Mouse (Mus musculus): ENCODE data around the gene Fbxl7. TPM values are rescaled to one million over a fixed set of nuclear protein-coding genes. Genes with fewer than 3 reads are reported as not detected.
"Not testable (repeated sequence)": the region's sequence is repeated elsewhere in the genome, so short reads cannot be mapped to it uniquely, and the experiment has no call there.

Fbxl7 gene
- polyA plus RNA-seq, 1 experiment from 2014 or later = 12.2 TPM

- no peaks in the 10 kb centered on the region for H3K36me3 ChIP-seq (ENCODE audit: control insufficient read depth, insufficient read depth, low read length)
- H3K27ac ChIP-seq (replicated peaks; ENCODE audit: low read depth, low read length) = no peak overlapping the region
- no peaks in the 10 kb centered on the region for H3K9me3 ChIP-seq (ENCODE audit: control insufficient read depth, low read length)
- ATAC-seq (ENCODE audit: low FRiP score, low TSS enrichment) (no peak), DNase-seq (no peak)
- 88% methylated on average over 2 of the region's 2 CpGs for WGBS
- no peaks in the 10 kb centered on the region for H3K4me1 ChIP-seq (ENCODE audit: control insufficient read depth, insufficient read depth, low read length)
- H3K27me3 ChIP-seq (ENCODE audit: control insufficient read depth, insufficient read depth, low read length) = no peaks in the 10 kb centered on the region
- H3K4me2 ChIP-seq (ENCODE audit: low read length) = no peak overlapping the region
- H3K4me3 ChIP-seq (replicated peaks; ENCODE audit: low read depth, low read length) = no peak overlapping the region
- no peak overlapping the region for H3K9ac ChIP-seq (replicated peaks; ENCODE audit: low read length)
These were observed 163.0 kb downstream of the Fbxl7 start for GRCm38 (mm10) chr15:26732366-26732765.

- no peaks in the 10 kb centered on the region for H3K27me3 ChIP-seq (ENCODE audit: control insufficient read depth, insufficient read depth, low read length)
- no peak overlapping the region for H3K9ac ChIP-seq (replicated peaks; ENCODE audit: low read length)
- no peaks in the 10 kb centered on the region for H3K4me1 ChIP-seq (ENCODE audit: control insufficient read depth, insufficient read depth, low read length)
- 86% methylated on average over 2 of the region's 2 CpGs for WGBS
- no peak overlapping the region for H3K27ac ChIP-seq (replicated peaks; ENCODE audit: low read depth, low read length)
- H3K9me3 ChIP-seq (ENCODE audit: control insufficient read depth, low read length) = no peaks in the 10 kb centered on the region
- no peak overlapping the region for H3K4me3 ChIP-seq (replicated peaks; ENCODE audit: low read depth, low read length)
- DNase-seq (no peak), ATAC-seq (ENCODE audit: low FRiP score, low TSS enrichment) (no peak)
- no peak overlapping the region for H3K4me2 ChIP-seq (ENCODE audit: low read length)
- H3K36me3 ChIP-seq (ENCODE audit: control insufficient read depth, insufficient read depth, low read length) = no peaks in the 10 kb centered on the region
These were observed 164.6 kb downstream of the Fbxl7 start for GRCm38 (mm10) chr15:26730760-26731159.

- not testable (repeated sequence) for H3K4me3 ChIP-seq (replicated peaks; ENCODE audit: low read depth, low read length); H3K4me2 ChIP-seq (ENCODE audit: low read length); ATAC-seq (ENCODE audit: low FRiP score, low TSS enrichment); H3K27ac ChIP-seq (replicated peaks; ENCODE audit: low read depth, low read length); DNase-seq; H3K4me1 ChIP-seq (ENCODE audit: control insufficient read depth, insufficient read depth, low read length); H3K27me3 ChIP-seq (ENCODE audit: control insufficient read depth, insufficient read depth, low read length); H3K9me3 ChIP-seq (ENCODE audit: control insufficient read depth, low read length); H3K9ac ChIP-seq (replicated peaks; ENCODE audit: low read length); H3K36me3 ChIP-seq (ENCODE audit: control insufficient read depth, insufficient read depth, low read length)
- 96% methylated on average over 6 of the region's 7 CpGs for WGBS
These were observed 166.0 kb downstream of the Fbxl7 start for GRCm38 (mm10) chr15:26729341-26729740.

- H3K36me3 ChIP-seq (ENCODE audit: control insufficient read depth, insufficient read depth, low read length) = no peaks in the 10 kb centered on the region
- ATAC-seq (ENCODE audit: low FRiP score, low TSS enrichment) (no peak), DNase-seq (no peak)
- no peaks in the 10 kb centered on the region for H3K9me3 ChIP-seq (ENCODE audit: control insufficient read depth, low read length)
- WGBS = 50% methylated on average over 5 of the region's 5 CpGs
- H3K27ac ChIP-seq (replicated peaks; ENCODE audit: low read depth, low read length) = no peak overlapping the region
- H3K4me2 ChIP-seq (ENCODE audit: low read length) = no peak overlapping the region
- H3K9ac ChIP-seq (replicated peaks; ENCODE audit: low read length) = no peak overlapping the region
- no peaks in the 10 kb centered on the region for H3K27me3 ChIP-seq (ENCODE audit: control insufficient read depth, insufficient read depth, low read length)
- H3K4me1 ChIP-seq (ENCODE audit: control insufficient read depth, insufficient read depth, low read length) = peaks cover 14% of the 10 kb centered on the region; the same call in 1 of the 2 replicates
- H3K4me3 ChIP-seq (replicated peaks; ENCODE audit: low read depth, low read length) = no peak overlapping the region
These were observed 176.9 kb downstream of the Fbxl7 start for GRCm38 (mm10) chr15:26718390-26719036.

GRCm38 (mm10) chr15:26717952-26718351, 177.4 kb downstream of the Fbxl7 start:
- 56% methylated on average over 7 of the region's 7 CpGs for WGBS
- Histone ChIP-seq H3K4me2 (ENCODE audit: low read length) (no peak overlapping the region), H3K4me3 (replicated peaks; ENCODE audit: low read depth, low read length) (no peak overlapping the region), H3K4me1 (ENCODE audit: control insufficient read depth, insufficient read depth, low read length) (peaks cover 14% of the 10 kb centered on the region; the same call in 1 of the 2 replicates), H3K27ac (replicated peaks; ENCODE audit: low read depth, low read length) (0 out of 2 replicates have a peak overlapping the region, but pooled peaks have one; percentile 22), H3K36me3 (ENCODE audit: control insufficient read depth, insufficient read depth, low read length) (no peaks in the 10 kb centered on the region), H3K9ac (replicated peaks; ENCODE audit: low read length) (no peak overlapping the region), H3K9me3 (ENCODE audit: control insufficient read depth, low read length) (no peaks in the 10 kb centered on the region), H3K27me3 (ENCODE audit: control insufficient read depth, insufficient read depth, low read length) (no peaks in the 10 kb centered on the region)
- DNase-seq (no peak), ATAC-seq (ENCODE audit: low FRiP score, low TSS enrichment) (no peak)

- Histone ChIP-seq H3K27ac (replicated peaks; ENCODE audit: low read depth, low read length) (no peak overlapping the region), H3K27me3 (ENCODE audit: control insufficient read depth, insufficient read depth, low read length) (no peaks in the 10 kb centered on the region), H3K9ac (replicated peaks; ENCODE audit: low read length) (no peak overlapping the region), H3K4me1 (ENCODE audit: control insufficient read depth, insufficient read depth, low read length) (peaks cover 14% of the 10 kb centered on the region; the same call in 1 of the 2 replicates), H3K36me3 (ENCODE audit: control insufficient read depth, insufficient read depth, low read length) (no peaks in the 10 kb centered on the region), H3K9me3 (ENCODE audit: control insufficient read depth, low read length) (no peaks in the 10 kb centered on the region), H3K4me3 (replicated peaks; ENCODE audit: low read depth, low read length) (no peak overlapping the region), H3K4me2 (ENCODE audit: low read length) (no peak overlapping the region)
- no peak for DNase-seq
- WGBS = 86% methylated on average over 2 of the region's 2 CpGs
- ATAC-seq (ENCODE audit: low FRiP score, low TSS enrichment) = no peak
These were observed 179.2 kb downstream of the Fbxl7 start for GRCm38 (mm10) chr15:26716181-26716580.

- Histone ChIP-seq H3K4me1 (ENCODE audit: control insufficient read depth, insufficient read depth, low read length) (peaks cover 14% of the 10 kb centered on the region; the same call in 1 of the 2 replicates), H3K36me3 (ENCODE audit: control insufficient read depth, insufficient read depth, low read length) (no peaks in the 10 kb centered on the region), H3K27ac (replicated peaks; ENCODE audit: low read depth, low read length) (no peak overlapping the region), H3K9ac (replicated peaks; ENCODE audit: low read length) (no peak overlapping the region), H3K27me3 (ENCODE audit: control insufficient read depth, insufficient read depth, low read length) (no peaks in the 10 kb centered on the region), H3K4me3 (replicated peaks; ENCODE audit: low read depth, low read length) (no peak overlapping the region), H3K9me3 (ENCODE audit: control insufficient read depth, low read length) (no peaks in the 10 kb centered on the region), H3K4me2 (ENCODE audit: low read length) (no peak overlapping the region)
- DNase-seq (no peak), ATAC-seq (ENCODE audit: low FRiP score, low TSS enrichment) (no peak)
- 51% methylated on average over 5 of the region's 5 CpGs for WGBS
These were observed 179.7 kb downstream of the Fbxl7 start for GRCm38 (mm10) chr15:26715635-26716034.

GRCm38 (mm10) chr15:26712271-26712670, 183.1 kb downstream of the Fbxl7 start:
- no peaks in the 10 kb centered on the region for H3K27me3 ChIP-seq (ENCODE audit: control insufficient read depth, insufficient read depth, low read length)
- H3K4me3 ChIP-seq (replicated peaks; ENCODE audit: low read depth, low read length) = no peak overlapping the region
- H3K4me1 ChIP-seq (ENCODE audit: control insufficient read depth, insufficient read depth, low read length) = 0 out of 2 replicates have a peak, but pooled peaks cover 6% of the 10 kb centered on the region
- no peak overlapping the region for H3K27ac ChIP-seq (replicated peaks; ENCODE audit: low read depth, low read length)
- no peaks in the 10 kb centered on the region for H3K36me3 ChIP-seq (ENCODE audit: control insufficient read depth, insufficient read depth, low read length)
- 51% methylated on average over 7 of the region's 7 CpGs for WGBS
- no peak for ATAC-seq (ENCODE audit: low FRiP score, low TSS enrichment)
- no peaks in the 10 kb centered on the region for H3K9me3 ChIP-seq (ENCODE audit: control insufficient read depth, low read length)
- H3K4me2 ChIP-seq (ENCODE audit: low read length) = no peak overlapping the region
- H3K9ac ChIP-seq (replicated peaks; ENCODE audit: low read length) = no peak overlapping the region
- DNase-seq = peak; percentile 48

- Histone ChIP-seq H3K9ac (replicated peaks; ENCODE audit: low read length) (no peak overlapping the region), H3K9me3 (ENCODE audit: control insufficient read depth, low read length) (no peaks in the 10 kb centered on the region)
- WGBS = 82% methylated on average over 2 of the region's 2 CpGs
These were observed 190.4 kb downstream of the Fbxl7 start for GRCm38 (mm10) chr15:26704966-26705365.

More at GRCm38 (mm10) chr15:26704966-26705365, 190.4 kb downstream of the Fbxl7 start:
- Histone ChIP-seq H3K4me2 (ENCODE audit: low read length) (no peak overlapping the region), H3K4me1 (ENCODE audit: control insufficient read depth, insufficient read depth, low read length) (no peaks in the 10 kb centered on the region), H3K36me3 (ENCODE audit: control insufficient read depth, insufficient read depth, low read length) (no peaks in the 10 kb centered on the region), H3K4me3 (replicated peaks; ENCODE audit: low read depth, low read length) (no peak overlapping the region), H3K27ac (replicated peaks; ENCODE audit: low read depth, low read length) (no peak overlapping the region), H3K27me3 (ENCODE audit: control insufficient read depth, insufficient read depth, low read length) (no peaks in the 10 kb centered on the region)
- DNase-seq = no peak
- no peak for ATAC-seq (ENCODE audit: low FRiP score, low TSS enrichment)

Measured in midbrain, embryonic 14.5 days (tissue).